Mouse (Mus musculus) limb, embryonic 15.5 days (tissue): ENCODE measurements around the gene Rnase1. TPM values are rescaled to one million over a fixed set of nuclear protein-coding genes. Genes with fewer than 3 reads are reported as not detected.

Experiments
- ATAC-seq: fragments of 200-750 bp; cut with Nextera tagmentation; 2 replicates; pipeline ENCODE4 v1.8.0; 2017; ENCODE audit warnings: low read depth, moderate TSS enrichment; ENCODE audit not compliant: insufficient number of reproducible peaks, low FRiP score, low TSS enrichment
- H3K27ac ChIP-seq: fragments of 300-500 bp; sonication (generic); 2 replicates; pipeline ENCODE4 v1.5.1; 2015; ENCODE audit warnings: moderate library complexity, mild to moderate bottlenecking, inconsistent platforms
- H3K27me3 ChIP-seq: fragments of 300-500 bp; sonication (generic); 2 replicates; pipeline ENCODE4 v1.6.1; 2015; ENCODE audit warnings: inconsistent platforms
- H3K36me3 ChIP-seq: fragments of 300-500 bp; sonication (generic); 2 replicates; pipeline ENCODE4 v1.6.1; 2015; ENCODE audit warnings: inconsistent platforms
- H3K4me1 ChIP-seq: fragments of 300-500 bp; sonication (generic); 2 replicates; pipeline ENCODE4 v1.6.1; 2015; ENCODE audit warnings: inconsistent platforms
- H3K4me2 ChIP-seq: fragments of 300-500 bp; sonication (generic); 2 replicates; pipeline ENCODE4 v1.6.1; 2015; ENCODE audit warnings: mild to moderate bottlenecking, inconsistent platforms
- H3K4me3 ChIP-seq: fragments of 300-500 bp; sonication (generic); 2 replicates; pipeline ENCODE4 v1.5.1; 2015; ENCODE audit warnings: mild to moderate bottlenecking, inconsistent platforms
- H3K9ac ChIP-seq: fragments of 300-500 bp; sonication (generic); 2 replicates; pipeline ENCODE4 v1.6.1; 2015; ENCODE audit warnings: inconsistent platforms
- H3K9me3 ChIP-seq: fragments of 300-500 bp; sonication (generic); 2 replicates; pipeline ENCODE4 v1.6.1; 2016; ENCODE audit warnings: inconsistent platforms
- WGBS: fragments of 180-500 bp; shearing (Covaris S2); methylation state at CpG from one replicate; pipeline ENCODE4 v1.1.7; 2015; 5-methylcytosine and 5-hydroxymethylcytosine counted together
- polyA plus RNA-seq: library from polyadenylated mRNA; unstranded; fragments of >200 nt; fragmentation: Nextera tagmentation; extraction: Ambion mirVana; gene quantifications from 2 replicates; pipeline ENCODE4 v1.2.1, GENCODE M21; 2015

Gene Rnase1
- polyA plus RNA-seq, 1 experiment from 2014 or later = 2.2 TPM

DNA sequence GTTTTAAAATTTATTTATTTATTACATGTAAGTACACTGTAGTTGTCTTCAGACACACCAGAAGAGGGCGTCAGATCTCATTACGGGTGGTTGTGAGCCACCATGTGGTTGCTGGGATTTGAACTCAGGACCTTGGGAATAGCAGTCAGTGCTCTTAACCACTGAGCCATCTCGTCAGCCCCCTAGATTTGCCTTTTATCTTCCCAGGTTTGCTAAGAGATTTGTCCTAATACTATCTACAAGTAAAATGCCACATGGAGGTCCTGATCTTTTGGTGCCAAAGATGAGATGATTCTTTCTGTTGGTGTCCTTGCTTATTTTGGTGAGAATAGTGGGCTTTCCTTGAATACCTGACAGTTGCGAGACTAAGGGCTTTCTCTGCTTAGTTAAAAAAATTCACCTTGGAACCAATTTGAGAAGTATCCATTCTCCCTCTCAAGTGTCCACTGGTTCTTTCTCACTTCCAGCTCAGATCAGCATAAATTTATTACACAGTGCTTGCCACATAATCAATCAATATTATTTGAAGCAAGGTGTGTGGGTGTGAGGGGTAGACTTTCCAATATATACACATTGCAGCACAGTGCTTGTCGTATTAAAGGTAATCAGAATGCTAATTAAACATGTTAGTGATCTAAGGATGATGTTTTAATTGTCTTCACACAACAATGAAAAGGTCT, 9.6 kb upstream of the Rnase1 start:
- no peak for ATAC-seq
- WGBS = 83% methylated on average over 5 of the region's 5 CpGs
- Histone ChIP-seq H3K36me3 (no peaks in the 10 kb centered on the region), H3K27ac (no peak overlapping the region), H3K4me3 (no peak overlapping the region), H3K4me1 (no peaks in the 10 kb centered on the region), H3K27me3 (no peaks in the 10 kb centered on the region), H3K9ac (no peak overlapping the region), H3K4me2 (no peak overlapping the region), H3K9me3 (no peaks in the 10 kb centered on the region)

DNA sequence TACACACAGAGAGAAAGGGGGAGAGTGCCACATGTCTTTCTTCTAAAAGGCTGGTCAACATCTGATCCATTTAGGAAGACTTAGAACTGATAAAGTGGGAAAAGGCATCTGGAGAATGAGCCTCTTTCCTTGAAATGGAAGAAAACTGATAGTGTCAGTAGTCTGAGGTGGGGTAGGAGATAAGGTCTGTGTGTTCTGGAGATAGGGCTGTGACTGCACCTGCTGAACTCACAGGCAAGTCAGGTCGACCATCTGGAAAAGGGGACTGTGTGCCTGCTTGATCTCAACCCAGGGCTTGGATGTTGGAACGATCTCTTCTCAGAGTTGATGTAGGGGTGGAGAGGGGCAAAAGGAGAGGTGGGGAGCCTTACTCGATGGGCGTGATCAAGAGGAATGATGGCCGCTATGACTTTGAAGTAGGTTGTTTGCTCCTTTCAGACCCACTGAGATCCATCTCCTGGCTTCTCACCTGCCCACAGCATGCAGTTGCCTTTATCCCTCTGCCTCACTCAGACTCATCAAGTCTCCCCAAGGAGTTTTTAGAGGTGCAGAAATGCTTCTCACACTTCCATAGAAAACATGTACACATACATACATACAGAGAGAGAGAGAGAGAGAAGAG, 5.8 kb upstream of the Rnase1 start:
- WGBS = 77% methylated on average over 5 of the region's 5 CpGs

DNA sequence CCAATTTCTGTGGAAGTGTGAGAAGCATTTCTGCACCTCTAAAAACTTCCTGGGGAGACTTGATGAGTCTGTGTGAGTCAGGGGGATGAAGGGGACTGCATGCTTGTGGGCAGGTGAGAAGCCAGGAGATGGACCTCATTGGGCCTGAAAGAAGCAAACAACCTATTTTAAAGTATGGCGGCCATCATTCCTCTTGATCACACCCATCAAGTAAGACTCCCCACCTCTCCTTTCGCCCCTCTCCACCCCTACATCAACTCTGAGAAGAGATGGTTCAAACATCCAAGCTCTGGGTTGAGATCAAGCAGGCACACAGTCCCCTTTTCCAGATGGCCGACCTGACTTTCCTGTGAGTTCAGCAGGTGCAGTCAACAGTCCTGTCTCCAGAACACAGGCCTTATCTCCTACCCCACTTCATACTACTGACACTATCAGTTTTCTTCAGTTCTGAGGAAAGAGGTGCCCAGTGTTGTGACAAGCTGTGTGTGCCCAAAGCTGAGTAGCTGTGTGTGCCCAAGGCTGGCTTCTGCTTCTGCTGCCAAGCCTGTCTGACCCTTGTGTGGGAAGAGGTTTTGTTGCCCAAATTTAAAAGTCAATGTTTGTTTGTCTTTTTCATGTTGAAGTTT, 3.7 kb upstream of the Rnase1 start:
- Histone ChIP-seq H3K4me3 (no peak overlapping the region), H3K4me1 (no peaks in the 10 kb centered on the region), H3K9me3 (no peaks in the 10 kb centered on the region), H3K27ac (no peak overlapping the region), H3K9ac (no peak overlapping the region), H3K4me2 (no peak overlapping the region), H3K36me3 (no peaks in the 10 kb centered on the region), H3K27me3 (no peaks in the 10 kb centered on the region)
- ATAC-seq = no peak
- 86% methylated on average over 3 of the region's 3 CpGs for WGBS

More for the DNA sequence above, 5.8 kb upstream of the Rnase1 start:
- Histone ChIP-seq H3K9me3 (no peaks in the 10 kb centered on the region), H3K4me1 (no peaks in the 10 kb centered on the region), H3K4me2 (no peak overlapping the region), H3K4me3 (no peak overlapping the region), H3K9ac (no peak overlapping the region), H3K36me3 (no peaks in the 10 kb centered on the region), H3K27ac (no peak overlapping the region), H3K27me3 (no peaks in the 10 kb centered on the region)
- no peak for ATAC-seq

DNA sequence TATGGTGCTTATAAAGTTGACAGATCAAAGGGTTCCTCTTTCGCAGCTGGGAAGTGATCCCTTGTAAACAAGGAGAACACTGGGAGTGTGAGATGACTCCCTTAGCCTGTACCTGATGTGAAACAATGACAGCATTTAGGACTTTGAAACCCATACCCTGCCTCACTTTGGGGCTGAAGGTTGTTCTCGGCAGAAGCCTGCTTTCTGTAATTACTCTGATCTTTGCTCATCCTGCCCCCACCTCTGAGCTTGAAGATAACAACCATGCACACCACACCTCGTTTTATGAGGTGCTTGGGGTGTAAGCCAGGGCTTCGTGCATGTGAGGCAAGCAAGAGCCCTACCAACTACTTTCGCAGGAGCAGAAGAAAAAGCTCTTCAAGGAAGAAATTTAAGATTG, 2.6 kb upstream of the Rnase1 start:
- no peaks in the 10 kb centered on the region for H3K4me1 ChIP-seq
- H3K4me2 ChIP-seq = no peak overlapping the region
- no peaks in the 10 kb centered on the region for H3K36me3 ChIP-seq
- WGBS = 18% methylated on average over 5 of the region's 5 CpGs
- no peaks in the 10 kb centered on the region for H3K9me3 ChIP-seq
- no peak overlapping the region for H3K27ac ChIP-seq
- no peak for ATAC-seq
- H3K9ac ChIP-seq = no peak overlapping the region
- H3K27me3 ChIP-seq = no peaks in the 10 kb centered on the region
- H3K4me3 ChIP-seq = no peak overlapping the region

DNA sequence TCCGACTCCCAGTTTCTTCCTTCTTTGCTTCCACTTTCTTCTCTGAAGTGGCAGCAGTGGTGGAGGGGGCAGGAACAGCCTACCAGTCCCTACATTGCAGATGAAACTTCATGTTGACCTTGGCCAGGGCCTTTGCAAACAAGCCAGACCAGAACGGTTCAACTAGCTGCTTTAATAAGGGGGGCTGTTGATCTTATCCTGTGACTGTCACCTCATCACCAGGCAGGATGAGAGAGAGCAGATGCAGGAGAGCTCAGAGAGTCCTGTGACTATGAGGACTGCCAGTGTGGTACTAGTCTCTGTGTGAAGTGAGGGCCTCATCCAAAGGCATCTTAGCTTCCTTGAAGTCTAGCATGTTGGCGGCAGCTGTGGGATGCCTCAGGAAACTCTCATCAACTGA, 1.4 kb upstream of the Rnase1 start:
- Histone ChIP-seq H3K36me3 (no peaks in the 10 kb centered on the region), H3K9ac (no peak overlapping the region), H3K4me2 (no peak overlapping the region), H3K27ac (no peak overlapping the region), H3K9me3 (no peaks in the 10 kb centered on the region), H3K27me3 (no peaks in the 10 kb centered on the region), H3K4me1 (no peaks in the 10 kb centered on the region), H3K4me3 (no peak overlapping the region)
- WGBS = 64% methylated on average over 3 of the region's 3 CpGs
- no peak for ATAC-seq

DNA sequence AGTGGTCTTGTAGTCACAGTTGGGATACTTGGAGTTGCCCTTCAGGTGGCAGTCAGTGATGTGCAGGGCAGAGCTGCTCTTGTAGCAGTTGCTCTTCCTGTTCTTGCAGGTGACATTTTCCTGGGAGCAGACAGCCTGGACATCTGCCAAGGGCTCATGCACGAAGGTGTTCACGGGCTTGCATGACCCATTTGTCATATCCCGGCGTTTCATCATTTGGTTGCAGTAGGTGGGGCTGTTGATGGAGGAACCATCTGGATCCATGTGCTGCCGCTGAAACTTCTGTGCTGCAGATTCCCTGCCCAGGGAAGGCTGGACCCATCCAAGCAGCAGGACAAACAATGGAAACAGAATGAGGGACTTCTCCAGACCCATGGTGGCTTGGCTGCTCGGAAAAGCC, 1.1 kb downstream of the Rnase1 start:
- Histone ChIP-seq H3K9me3 (no peaks in the 10 kb centered on the region), H3K4me1 (no peaks in the 10 kb centered on the region), H3K4me2 (no peak overlapping the region), H3K27ac (no peak overlapping the region; the same call in 1 of the 2 replicates), H3K4me3 (no peak overlapping the region), H3K9ac (no peak overlapping the region), H3K27me3 (no peaks in the 10 kb centered on the region), H3K36me3 (no peaks in the 10 kb centered on the region)
- 72% methylated on average over 6 of the region's 6 CpGs for WGBS
- no peak for ATAC-seq

DNA sequence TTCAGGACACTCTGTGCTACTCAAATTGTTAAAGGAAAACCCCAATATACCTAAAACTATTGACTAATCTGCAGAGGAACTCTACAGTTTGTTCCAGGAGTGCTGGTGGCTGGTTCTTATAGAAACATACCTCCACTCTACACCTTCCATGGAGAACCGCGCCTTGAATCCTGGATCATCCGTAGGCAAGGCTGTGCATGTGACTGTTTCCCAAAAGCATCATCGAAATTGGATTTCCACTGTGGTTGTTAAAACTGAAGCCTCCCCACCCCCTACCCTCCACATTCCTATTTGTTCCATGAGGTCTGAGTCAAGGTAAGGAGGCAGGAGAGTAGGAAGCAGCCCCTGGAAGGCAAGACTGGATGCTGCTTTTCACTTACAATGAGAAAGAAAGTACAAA, 2.1 kb downstream of the Rnase1 start:
- Histone ChIP-seq H3K27ac (no peak overlapping the region), H3K36me3 (no peaks in the 10 kb centered on the region), H3K4me1 (no peaks in the 10 kb centered on the region), H3K4me2 (no peak overlapping the region), H3K9ac (no peak overlapping the region), H3K4me3 (no peak overlapping the region), H3K9me3 (no peaks in the 10 kb centered on the region), H3K27me3 (no peaks in the 10 kb centered on the region)
- no peak for ATAC-seq
- 89% methylated on average over 4 of the region's 4 CpGs for WGBS

DNA sequence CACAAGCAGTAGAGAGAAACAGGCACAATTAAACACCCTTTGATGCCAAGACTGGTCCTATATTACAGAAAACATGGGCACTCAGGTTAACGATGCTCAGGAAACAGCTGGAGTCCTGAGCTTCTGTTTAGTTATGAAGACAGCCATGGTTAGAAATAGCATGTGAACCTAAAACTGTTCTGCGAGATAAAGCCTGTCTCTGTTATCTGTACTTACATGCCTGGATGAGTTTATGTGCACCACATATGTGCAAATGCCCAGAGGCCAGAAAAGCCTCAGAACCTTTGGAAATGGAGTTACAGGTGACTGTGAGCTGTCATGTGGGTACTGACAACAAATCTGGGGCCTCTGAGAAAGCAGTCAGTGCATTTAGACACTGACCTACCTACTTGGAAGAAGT, 2.6 kb downstream of the Rnase1 start:
- ATAC-seq = no peak

DNA sequence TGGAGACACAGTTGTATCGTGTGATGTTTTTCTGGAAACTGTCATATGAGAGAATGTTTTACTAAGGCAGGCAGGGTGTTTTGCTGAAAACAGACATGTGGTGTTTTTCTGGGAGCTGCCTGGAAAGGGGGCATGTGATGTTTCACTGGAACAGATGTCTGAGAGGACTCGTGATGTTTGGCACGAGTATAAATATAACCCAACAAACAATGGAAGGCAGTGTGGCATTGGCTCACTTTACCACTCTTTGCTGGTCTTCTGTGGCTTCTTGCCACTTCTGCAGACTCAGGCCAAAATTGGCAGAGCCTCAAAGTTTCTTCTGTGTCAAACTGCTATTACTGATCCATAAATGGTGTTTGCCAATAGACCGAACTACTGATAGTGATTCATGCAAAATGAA, 3.3 kb downstream of the Rnase1 start:
- Histone ChIP-seq H3K9me3 (no peaks in the 10 kb centered on the region), H3K4me2 (no peak overlapping the region), H3K36me3 (no peaks in the 10 kb centered on the region), H3K27ac (no peak overlapping the region), H3K27me3 (no peaks in the 10 kb centered on the region), H3K9ac (no peak overlapping the region), H3K4me1 (no peaks in the 10 kb centered on the region), H3K4me3 (no peak overlapping the region)
- ATAC-seq = no peak
- 61% methylated on average over 4 of the region's 4 CpGs for WGBS

More for the DNA sequence above, 2.6 kb downstream of the Rnase1 start:
- H3K27me3 ChIP-seq = no peaks in the 10 kb centered on the region
- no peaks in the 10 kb centered on the region for H3K9me3 ChIP-seq
- WGBS = 54% methylated on average over 2 of the region's 2 CpGs
- no peak overlapping the region for H3K27ac ChIP-seq
- no peaks in the 10 kb centered on the region for H3K36me3 ChIP-seq
- H3K9ac ChIP-seq = no peak overlapping the region
- no peaks in the 10 kb centered on the region for H3K4me1 ChIP-seq
- H3K4me2 ChIP-seq = no peak overlapping the region
- no peak overlapping the region for H3K4me3 ChIP-seq

DNA sequence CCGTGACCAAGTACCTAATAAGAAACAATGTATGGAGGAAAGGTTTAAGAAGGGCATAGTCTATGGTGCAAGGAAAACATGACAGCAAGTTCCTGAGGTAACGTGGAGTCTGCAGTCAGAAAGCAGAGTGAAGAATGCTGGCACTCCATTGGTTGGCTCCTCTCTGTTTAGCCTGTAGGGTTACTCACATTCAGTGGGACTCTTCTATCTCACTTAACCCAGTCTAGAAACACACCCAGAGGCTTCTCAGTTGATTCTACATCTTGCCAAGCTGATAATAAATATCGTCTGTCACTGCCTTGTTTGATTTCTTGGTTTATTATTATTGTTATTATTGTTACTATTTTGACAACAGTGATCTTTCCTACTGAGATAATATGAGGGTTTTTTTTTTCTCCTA, 4.0 kb downstream of the Rnase1 start:
- no peak overlapping the region for H3K4me2 ChIP-seq
- WGBS = 73% methylated on average over 3 of the region's 3 CpGs
- no peak overlapping the region for H3K9ac ChIP-seq
- H3K4me3 ChIP-seq = no peak overlapping the region
- H3K4me1 ChIP-seq = no peaks in the 10 kb centered on the region
- H3K27me3 ChIP-seq = no peaks in the 10 kb centered on the region
- no peaks in the 10 kb centered on the region for H3K9me3 ChIP-seq
- H3K36me3 ChIP-seq = no peaks in the 10 kb centered on the region
- ATAC-seq = no peak
- H3K27ac ChIP-seq = no peak overlapping the region

DNA sequence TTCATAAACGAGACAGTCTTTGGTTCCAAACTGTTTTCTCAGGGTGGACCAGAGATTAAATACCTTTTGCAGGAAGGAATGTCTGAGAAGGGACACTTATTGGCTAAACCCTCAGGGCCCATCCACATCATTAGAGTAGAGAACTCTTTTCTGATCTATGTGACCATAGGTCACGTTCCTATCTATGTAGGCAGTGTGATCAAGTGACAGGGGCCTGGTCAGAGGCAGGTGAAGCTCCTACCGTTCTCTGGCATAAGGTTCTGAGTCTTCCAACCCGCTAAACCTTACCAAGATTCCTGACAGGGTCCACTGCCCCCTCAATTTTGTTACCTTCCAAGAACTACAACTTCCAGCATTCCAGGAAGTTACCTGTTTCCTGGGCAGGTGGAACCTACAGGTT, 4.5 kb downstream of the Rnase1 start:
- Histone ChIP-seq H3K27me3 (no peaks in the 10 kb centered on the region), H3K4me2 (no peak overlapping the region), H3K4me3 (no peak overlapping the region), H3K4me1 (no peaks in the 10 kb centered on the region), H3K9me3 (no peaks in the 10 kb centered on the region), H3K27ac (no peak overlapping the region), H3K9ac (no peak overlapping the region), H3K36me3 (no peaks in the 10 kb centered on the region)
- WGBS = 85% methylated on average over 4 of the region's 4 CpGs
- ATAC-seq = no peak

DNA sequence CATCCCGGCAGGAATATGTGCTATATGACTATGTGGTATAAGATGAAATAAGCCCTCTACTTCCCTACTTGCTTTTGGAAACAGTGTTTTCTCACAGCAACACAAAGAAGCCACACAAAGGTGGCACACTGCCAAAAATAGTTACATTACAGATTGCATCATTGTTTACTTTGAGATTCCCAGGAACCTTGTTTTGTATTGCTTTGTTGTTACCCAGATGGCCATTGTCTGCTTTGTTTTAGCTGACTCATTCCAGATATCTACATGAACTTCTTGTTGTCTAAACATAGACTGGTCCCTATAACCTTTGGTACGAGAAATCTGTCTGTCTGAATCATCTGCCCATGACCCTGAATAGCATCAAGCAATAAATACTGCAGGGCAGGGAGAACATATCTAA, 6.2 kb downstream of the Rnase1 start:
- Histone ChIP-seq H3K36me3 (no peaks in the 10 kb centered on the region), H3K9me3 (no peaks in the 10 kb centered on the region), H3K4me2 (no peak overlapping the region), H3K27me3 (no peaks in the 10 kb centered on the region), H3K9ac (no peak overlapping the region), H3K4me1 (no peaks in the 10 kb centered on the region), H3K27ac (no peak overlapping the region), H3K4me3 (no peak overlapping the region)
- WGBS = 80% methylated on average over 2 of the region's 2 CpGs
- ATAC-seq = no peak
